Mouse (Mus musculus) testis, postnatal 10 days (tissue): ENCODE measurements at regions not wholly inside any gene's neighbourhood (a gene's known extent, or its start where the extent isn't known, plus 50 kb on each side); places are given as distances from the start of the nearest gene placed in this dataset.

Experiments used
- DNase-seq: peaks from one replicate; pipeline ENCODE4 v3.0.0; 2021; ENCODE audit warnings: low spot score

GRCm38 (mm10) chr14:71231223-71231815 is 631.7 kb upstream of the Fam160b2 start:
- DNase-seq: no peak

GRCm38 (mm10) chr14:71230484-71231188 is 631.0 kb upstream of the Fam160b2 start:
- DNase-seq: no peak

DNA sequence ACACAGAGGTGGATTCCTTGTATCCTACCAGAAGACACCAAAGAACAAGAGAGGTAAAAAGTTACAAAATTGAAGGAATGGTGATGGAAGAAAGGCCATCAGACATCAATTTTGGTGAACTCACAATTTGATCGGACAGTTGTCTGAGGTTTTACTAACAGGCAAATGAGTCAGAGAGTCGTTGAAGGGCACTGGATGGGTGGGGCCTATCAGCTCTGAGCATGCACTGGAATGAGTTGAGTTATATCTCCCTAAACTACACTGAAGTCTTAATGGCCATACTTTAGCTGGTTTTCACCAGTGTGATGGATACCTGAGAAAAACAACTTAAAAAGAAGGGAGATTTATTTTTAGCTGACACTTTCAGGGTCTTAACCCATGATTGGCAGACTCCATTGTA is 630.3 kb upstream of the Fam160b2 start:
- no peak for DNase-seq

DNA sequence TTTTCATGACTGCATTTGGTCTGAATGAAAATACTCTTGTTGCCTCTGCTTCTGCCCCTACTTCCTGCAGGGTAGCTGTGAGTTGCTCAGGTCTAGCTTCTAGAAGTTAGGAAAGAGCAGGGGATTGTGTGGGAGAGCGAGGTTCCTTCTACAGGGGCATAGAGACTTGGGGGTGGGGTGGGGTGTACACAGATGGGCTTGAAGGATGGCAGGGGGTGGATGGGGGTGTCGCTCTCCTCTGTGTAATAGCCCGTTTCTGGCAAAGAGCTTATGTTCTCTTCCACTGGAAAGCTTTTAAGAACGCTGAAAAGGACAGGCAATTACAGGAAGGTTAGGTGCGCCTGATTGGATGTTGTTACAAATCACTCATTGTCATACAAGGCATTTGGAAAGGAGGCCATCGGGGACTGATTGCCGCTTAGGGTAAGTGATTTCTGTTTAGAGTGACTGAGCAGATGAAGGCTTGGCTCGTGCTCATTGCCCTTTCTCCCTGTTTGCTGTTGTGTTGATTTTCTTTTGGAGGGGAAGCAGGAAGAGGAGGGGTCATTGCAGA is 629.3 kb upstream of the Fam160b2 start:
- DNase-seq: no peak

- no peak for DNase-seq
Measured at GRCm38 (mm10) chr14:71217041-71217440, 617.4 kb upstream of the Fam160b2 start.

- no peak for DNase-seq
Measured at GRCm38 (mm10) chr14:71211359-71211978, 611.8 kb upstream of the Fam160b2 start.

DNA sequence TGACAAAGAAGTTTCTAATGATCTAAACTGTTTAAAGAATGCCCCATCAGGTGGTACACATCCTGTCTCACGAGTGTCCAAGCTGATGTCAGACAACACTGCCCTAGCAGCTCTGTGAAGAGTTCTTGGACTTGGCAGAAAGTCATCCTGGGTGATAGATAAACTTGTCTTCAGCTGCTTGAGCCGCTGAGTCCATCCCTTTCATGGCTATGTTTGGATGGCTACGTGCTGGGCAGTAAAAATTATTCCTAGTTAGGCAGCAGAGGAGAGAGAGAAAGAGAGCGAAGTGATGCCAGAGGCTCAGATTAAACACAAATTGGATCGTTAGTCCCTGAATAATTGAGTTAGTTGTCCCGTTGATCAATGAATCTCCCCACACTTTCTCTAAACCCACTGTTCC is 603.8 kb upstream of the Fam160b2 start:
- DNase-seq: no peak

GRCm38 (mm10) chr14:71200917-71201316 is 601.3 kb upstream of the Fam160b2 start:
- DNase-seq: no peak

GRCm38 (mm10) chr14:71199178-71199879 is 599.7 kb upstream of the Fam160b2 start:
- DNase-seq: no peak

DNA sequence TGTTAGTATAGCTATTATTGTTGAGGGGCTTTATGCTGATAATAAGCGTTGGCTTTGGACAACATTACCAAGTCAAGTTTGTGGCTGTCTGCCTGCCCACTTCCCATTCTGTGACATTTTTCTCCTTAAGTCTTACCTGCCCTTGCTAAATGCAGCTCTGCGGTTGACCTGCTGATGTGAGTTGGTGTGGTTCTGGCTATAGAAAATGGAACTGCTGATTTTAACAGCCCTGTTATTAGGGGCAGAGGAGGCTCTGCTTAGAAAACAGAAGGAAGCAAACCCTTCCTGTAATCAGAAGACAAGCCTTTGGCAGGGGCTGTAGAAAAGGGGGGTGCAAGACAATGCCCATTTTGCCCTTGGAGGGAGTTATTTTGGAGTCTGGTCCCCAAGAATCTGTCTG is 594.6 kb upstream of the Fam160b2 start:
- DNase-seq: no peak

- DNase-seq: no peak
Measured at GRCm38 (mm10) chr14:71192486-71192885, 592.9 kb upstream of the Fam160b2 start.

GRCm38 (mm10) chr14:71189360-71189759 is 589.7 kb upstream of the Fam160b2 start:
- DNase-seq: no peak

DNA sequence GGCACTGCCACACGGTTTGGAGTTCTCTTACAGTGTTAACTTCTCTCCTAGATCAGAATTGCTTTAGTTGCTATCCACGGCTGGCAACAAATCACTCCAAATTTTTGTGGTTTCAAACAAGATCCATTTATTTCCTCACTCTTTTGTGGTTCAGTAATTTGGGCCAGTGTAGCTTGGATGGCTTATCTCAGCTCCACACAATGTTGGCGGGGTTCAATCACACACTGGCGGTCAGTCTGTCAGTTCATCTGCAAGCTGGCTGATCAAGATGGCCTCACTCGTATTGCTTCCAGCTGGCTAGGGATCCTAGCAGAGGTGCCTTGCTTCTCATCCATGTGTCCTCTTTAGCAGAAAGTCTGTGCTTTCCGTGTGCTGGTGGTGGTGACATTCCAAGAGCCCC is 577.7 kb upstream of the Fam160b2 start:
- no peak for DNase-seq

DNA sequence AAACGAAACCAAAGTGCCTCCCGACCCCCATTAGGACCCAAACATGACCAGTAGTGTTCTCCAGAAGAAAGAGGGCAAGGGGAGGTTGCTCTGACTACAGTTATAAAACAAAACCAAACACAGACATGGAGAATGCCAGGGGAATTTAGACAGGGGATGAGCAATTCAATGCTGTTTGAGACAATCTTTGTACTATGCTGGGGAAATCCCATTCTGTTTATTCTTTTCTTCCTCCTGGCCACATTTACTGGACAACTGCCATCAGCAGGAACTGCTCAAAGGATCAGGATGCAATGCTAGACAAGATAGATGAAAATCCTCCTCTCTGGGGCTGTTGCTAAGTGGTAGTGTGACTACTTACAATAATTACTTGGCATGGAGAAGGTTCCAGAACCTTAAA is 574.5 kb upstream of the Fam160b2 start:
- no peak for DNase-seq

DNA sequence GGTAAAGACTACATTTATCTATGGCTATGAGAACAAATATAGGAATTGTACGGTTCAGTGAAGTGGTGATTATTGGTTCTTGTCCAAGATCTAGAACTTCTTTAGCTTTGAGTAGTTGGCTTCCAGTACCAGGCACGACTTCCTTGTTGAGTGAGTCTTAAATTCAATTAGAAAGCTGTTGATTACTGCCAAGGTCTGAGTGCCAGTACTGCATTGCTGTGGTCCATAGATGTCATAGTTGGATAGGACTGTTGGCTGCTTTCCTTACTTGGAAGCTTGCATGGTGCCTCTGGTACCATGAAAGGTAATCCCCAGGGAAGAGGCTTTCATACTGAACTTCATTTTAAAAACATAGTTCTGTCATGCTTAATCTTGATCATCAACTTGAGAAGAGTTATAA is 559.9 kb upstream of the Fam160b2 start:
- no peak for DNase-seq

DNA sequence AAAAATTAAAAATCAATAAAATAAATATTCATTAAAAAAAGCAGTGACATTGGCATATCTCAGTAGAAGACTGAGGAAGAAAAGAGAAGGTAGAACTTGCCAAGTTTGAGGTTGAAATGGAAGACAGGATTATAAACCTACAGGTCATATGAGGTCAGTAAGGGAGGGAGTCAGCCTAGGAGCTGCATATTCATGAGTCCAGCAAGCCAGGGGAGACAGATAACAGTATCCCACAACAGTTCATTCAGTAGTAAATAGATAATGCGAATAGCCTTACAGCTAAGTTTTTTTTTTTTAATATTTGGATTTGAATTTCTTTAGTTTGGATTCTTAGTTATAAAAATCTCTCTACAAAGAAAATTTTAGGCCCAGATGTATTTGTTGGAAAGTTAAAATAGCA is 542.8 kb upstream of the Fam160b2 start:
- DNase-seq: no peak

GRCm38 (mm10) chr14:71129771-71130211 is 530.2 kb upstream of the Fam160b2 start:
- peak; percentile 54 for DNase-seq

DNA sequence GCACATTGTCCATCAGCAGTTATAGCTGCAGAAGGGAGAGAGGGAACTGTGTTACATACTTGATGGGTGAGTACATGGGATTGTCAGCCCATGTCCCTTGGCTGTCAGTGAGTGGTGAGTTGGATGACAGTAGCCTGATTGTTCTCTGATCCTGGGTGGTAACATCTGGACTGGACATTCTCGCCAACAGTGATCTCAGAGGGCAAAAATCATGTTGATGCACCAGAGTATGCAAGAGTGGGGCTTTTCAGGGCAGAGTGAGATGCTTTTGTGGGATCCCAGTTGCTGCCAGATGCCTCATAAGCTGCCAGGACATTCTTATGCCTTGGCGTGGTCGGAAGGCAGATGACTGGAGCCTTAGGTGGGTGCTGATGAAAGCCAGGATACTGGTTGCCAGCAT is 528.9 kb upstream of the Fam160b2 start:
- DNase-seq: no peak

DNA sequence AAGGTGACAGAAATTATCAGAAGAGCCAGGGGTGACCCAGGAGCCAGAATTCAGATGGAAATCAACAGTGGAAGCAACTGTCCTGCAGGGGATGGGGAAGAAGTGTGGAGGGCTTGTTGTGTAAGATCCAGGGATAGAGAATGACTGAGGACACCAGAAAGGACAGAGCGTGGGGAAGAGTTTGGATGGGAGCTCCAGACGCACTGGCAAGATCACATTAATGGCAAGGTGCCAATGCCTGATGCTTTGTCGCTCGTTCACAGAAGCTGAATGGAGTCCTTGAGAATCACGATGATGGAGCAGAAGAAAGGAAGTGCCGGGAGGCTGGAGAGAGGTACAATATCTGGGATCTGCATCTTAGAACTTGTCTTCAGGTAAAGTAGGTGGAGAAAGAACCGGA is 519.0 kb upstream of the Fam160b2 start:
- DNase-seq: no peak

GRCm38 (mm10) chr14:71115798-71116432 is 516.3 kb upstream of the Fam160b2 start:
- no peak for DNase-seq

DNA sequence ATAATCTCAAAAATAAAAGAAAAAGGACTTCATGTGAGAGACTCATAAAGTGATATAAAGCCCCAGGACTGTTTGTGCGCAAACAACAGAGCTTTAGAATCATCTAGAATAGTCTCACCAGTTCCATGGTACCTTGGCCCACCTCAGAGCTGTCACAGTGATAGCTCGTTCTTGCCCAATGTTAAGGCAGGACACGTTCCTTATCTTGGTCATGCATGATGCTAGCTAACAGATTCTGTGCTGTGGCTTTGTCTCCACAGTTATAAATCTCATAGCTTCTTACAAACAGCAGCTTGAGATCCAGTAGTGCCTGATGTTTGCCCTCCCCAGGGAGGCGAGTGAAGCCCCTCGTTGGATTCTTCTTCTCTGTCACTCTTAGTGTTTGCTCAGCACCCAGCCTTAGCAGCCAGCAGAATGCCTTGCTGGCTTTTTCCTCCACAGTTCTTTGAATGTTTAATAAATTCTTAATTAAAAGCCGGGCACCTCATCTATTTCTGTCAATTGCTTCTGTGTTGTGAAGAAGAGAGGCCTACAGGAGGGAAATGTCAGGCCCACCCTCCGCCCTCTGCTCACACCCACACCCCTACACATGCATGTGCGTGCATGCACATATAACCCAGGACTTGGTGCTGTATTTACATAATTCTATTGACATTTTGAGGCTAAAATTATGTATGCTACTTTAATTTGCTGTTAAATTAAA is 515.6 kb upstream of the Fam160b2 start:
- DNase-seq: no peak
